Mouse (Mus musculus): Measurements from ENCODE around the gene Omg.

Gene Omg

GRCm38 (mm10) chr11:79503845-79504244, at the start of gene Omg:
Gene Omg, minus strand, starts transcription at chr11:79504084.
- DNase-seq (ENCODE audit: low read depth), result no peak

DNA sequence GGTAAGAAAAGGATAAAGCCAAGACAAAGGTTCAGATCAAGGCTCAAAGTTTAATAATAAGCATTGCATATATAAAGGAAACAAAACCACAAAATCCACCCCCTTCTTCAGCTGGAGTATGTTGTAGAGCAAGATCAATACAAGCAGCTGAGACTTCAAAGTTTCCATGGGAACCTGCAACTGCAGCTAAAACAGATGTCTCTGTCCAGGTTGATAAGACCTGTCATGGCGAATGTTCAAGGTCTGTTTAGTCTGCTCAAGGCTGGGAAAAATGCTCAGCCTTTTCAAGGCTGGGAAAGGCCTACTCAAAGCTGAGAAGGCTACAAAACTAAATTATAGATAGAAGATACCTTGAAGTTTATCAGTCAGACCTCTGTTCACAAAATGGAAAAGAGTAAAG, 48.7 kb upstream of the Omg start:
- no peak for DNase-seq (ENCODE audit: low read depth)

- DNase-seq (ENCODE audit: low read depth), result no peak
Measured at GRCm38 (mm10) chr11:79536293-79536692, 32.4 kb upstream of the Omg start.

DNA sequence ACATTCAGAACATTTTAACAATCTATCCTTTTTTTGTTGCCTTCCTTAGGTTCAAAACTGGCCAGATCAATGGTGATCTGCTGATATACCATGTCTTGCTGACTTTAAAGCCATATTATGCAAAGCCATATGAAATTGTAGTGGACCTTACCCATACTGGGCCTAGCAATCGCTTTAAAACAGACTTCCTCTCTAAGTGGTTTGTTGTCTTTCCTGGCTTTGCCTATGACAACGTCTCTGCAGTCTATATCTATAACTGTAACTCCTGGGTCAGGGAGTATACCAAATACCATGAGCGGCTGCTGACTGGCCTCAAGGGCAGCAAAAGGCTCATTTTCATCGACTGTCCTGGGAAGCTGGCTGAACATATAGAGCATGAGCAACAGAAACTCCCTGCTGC, 31.7 kb upstream of the Omg start:
- DNase-seq (ENCODE audit: low read depth), result no peak

GRCm38 (mm10) chr11:79533950-79534690, 30.2 kb upstream of the Omg start:
- no peak for DNase-seq (ENCODE audit: low read depth)

GRCm38 (mm10) chr11:79533311-79533710, 29.4 kb upstream of the Omg start:
- no peak for DNase-seq (ENCODE audit: low read depth)

GRCm38 (mm10) chr11:79531485-79531884, 27.6 kb upstream of the Omg start:
- no peak for DNase-seq (ENCODE audit: low read depth)

GRCm38 (mm10) chr11:79530774-79531173, 26.9 kb upstream of the Omg start:
- no peak for DNase-seq (ENCODE audit: low read depth)

DNA sequence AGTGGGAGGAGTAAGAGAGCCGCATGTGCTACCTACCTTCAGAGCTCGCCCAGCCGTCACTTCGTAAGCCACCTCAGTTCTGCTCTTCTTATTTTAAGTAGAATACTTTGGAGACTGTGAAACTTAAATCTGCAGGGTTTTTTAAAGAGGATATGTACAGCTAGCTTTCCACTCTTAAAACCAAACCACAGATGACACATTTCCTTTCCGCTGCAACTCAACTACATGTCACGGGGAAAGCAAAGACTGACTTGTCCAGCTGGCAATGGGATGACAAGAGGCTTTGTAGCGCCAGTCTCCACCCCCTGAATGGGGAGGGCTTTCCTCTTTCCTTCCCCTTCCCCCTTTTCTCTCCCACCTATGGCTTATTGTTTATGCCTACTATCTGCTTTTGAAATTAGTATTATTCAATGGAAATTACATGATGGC, 26.5 kb upstream of the Omg start, which contains the start of the genes Evi2 and Evi2a:
Evi2 (minus strand) TSS at position 257 of the 429 bp plus-strand sequence.
Evi2a (minus strand) TSS at position 277 of the 429 bp plus-strand sequence.
- peak; percentile 88 for DNase-seq (ENCODE audit: low read depth)

- no peak for DNase-seq (ENCODE audit: low read depth)
Measured at GRCm38 (mm10) chr11:79529736-79530135, 25.9 kb upstream of the Omg start.

DNA sequence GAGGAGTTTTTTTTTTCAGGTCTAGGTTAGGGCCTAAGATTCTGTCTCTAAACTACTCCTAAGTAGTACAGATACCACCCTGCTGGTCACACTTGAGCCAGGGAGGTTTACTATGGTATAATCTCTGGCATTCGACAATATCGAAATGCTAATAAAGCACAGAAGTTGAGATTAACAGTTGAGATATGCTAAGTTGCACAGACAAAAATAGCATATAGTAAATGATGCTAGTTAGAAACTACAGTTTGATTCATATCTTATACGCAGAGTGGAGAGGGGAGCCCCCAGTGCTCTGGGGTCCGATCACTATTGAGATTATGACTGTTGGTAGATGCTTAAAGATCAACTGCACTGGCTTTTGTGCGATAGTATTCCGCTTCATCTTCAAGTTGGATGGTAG, 25.3 kb upstream of the Omg start:
- peak; percentile 66 for DNase-seq (ENCODE audit: low read depth)

- DNase-seq (ENCODE audit: low read depth), result peak; percentile 59
Measured at GRCm38 (mm10) chr11:79528601-79529000, 24.7 kb upstream of the Omg start.

DNA sequence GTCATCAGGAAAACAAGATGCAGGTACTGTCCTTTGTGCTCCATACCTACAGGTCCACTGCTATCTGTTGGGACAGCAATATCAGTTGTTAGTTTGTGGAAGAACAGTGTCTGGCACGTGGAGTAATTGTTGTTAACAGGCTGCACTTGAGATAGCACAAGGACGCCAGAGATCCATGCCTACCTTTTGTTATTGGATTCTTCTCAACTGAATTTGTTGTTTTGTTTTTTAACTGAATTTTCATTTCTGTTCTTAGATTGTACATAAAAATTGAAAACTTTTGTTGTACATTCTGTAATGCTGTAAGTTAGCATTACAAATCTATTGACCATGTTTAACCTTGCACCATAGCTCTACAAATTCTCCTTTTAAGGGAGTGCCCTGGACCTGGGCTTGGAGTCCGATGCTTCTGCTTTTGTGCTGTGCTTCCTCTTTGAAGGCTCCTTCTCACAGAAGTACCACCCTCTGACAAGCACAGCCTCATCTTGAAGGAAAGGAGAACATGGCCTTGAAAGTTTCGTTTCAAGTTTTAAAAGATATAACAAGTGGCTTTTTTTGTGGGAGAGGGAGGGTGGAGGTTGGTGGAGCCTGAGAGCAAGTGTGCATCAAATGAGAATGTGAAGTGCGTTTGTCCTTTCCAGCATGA, 24.0 kb upstream of the Omg start:
- DNase-seq (ENCODE audit: low read depth), result peak; percentile 56

DNA sequence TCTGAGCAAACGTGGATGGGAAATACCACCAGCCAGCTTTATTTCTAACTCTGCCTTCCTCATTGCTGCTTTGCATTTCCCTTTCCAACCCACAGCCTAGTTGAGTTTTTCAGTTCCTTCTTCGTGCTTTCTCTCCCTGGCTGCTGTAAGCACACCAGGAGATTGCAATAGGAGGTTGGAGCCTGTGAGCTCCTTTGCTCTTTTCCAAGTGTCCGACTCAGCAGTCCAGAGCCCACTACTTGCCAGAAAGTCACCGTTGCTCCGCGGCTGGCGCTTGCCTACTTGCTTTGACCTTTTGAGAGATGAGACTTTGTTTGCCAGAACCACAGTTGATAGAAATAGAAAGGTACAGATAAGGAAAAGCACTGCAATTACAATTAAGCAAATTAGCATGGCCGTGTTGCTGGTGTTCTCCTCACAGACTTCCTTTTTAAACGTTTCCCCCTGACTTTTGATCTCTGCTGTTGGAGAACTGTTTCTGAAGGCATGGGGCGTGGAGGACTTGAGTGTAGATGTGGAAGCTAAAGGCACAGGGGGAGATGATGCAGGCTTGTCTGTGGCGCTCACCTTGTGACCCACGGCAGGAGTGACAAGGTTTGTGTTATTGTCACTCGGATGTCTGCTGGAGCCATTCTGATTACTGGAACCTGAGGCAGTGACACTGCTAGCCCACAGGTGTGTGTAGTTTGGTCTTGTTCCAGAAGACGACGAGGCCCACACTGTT, 23.3 kb upstream of the Omg start:
- peak; percentile 57 for DNase-seq (ENCODE audit: low read depth)

DNA sequence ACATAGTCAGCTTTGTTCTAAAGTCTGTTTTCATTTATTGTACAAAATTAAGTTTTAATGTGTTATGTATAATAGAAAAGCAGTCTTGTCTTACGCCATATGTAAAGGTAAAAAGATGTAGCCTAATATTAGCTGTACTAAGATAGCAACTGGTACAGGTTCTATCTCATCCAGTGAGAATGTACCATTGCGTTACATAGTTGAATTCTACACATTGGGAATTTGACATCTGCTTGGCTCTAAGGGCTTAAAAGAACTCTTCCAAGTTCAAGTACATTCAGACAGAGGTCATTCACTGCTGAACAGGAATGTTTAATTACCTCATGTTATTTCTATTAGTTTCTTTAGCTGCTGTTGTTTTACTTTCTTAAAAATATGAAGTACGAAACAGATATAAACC, 22.7 kb upstream of the Omg start:
- DNase-seq (ENCODE audit: low read depth), result no peak

- DNase-seq (ENCODE audit: low read depth), result peak; percentile 74
Measured at GRCm38 (mm10) chr11:79524310-79524575, 20.4 kb upstream of the Omg start.

DNA sequence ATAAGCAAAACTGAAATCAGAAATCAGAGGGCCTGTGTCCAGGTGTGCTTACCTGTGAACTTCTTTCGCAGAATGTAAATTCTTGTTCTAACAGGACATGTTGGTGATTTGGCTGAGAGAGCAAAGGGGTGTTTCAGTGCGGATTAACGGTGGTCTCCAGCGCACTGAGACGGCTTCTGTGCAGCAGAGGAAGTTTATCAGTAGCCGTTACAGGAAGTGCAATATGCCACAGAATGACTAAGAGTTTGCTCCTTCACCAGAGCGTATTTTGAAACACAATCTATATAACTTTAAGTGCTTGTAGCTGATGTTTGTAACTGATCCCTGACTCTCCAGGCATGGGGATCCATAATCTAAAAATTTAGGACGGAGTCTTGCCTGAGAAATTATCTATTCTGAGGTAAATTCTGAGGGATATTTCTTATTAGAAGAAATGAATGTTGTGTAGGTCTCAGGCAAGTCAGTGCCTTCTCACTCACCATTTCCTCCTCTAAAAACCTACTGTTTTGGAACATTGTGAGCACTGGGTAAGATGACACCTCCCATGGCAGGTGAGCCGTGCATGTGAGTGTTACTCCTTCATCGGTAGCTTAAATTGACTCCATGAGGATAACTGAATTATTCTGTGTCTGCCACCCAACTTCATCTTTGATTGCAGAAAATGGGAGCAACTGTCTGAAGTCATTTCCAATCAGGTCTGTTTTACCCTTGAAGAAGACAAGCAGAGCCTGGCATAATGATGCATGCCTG, 19.9 kb upstream of the Omg start, which contains the start of gene Evi2b:
Evi2b (minus strand) TSS at position 203 of the 750 bp plus-strand sequence.
- DNase-seq (ENCODE audit: low read depth), result peak; percentile 79

DNA sequence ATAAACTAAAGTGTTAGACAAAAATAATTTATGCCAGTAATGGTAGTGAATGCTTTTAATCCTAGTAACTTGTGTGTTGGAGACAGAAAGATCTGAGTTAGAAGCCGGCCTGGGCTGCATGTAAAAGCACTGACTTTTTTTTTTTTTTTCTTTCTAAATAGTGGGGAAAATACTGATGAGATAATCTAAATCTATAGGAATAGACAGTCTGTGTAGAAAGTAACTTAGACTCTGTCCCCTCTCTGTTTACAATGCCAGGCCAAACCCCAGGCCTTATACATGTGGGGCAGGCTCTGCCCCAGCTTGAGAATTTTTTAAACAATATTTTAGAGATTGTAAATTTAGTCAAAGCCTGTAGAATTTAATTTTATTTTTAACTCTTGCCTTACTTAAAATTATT, 19.1 kb upstream of the Omg start:
- peak; percentile 31 for DNase-seq (ENCODE audit: low read depth)

DNA sequence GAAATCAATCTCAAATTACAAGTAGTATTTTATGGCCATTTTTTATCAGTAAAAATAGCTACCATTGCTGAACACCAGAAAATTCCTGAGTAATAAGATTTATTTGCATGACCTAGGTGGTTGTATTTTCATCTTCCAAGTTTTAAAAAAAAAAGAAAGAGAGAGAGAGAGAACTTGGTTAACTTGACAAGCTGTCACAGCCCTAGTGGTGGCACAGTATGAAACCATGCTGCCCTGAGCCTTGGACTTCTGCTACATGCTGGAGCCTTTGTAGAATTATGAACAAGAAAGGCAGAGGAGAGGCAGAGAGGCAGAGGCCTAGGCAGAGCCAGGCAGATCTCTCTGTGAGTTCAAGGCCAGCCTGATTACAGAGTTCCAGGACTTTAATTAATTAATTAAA, 18.0 kb upstream of the Omg start:
- peak; percentile 66 for DNase-seq (ENCODE audit: low read depth)

- DNase-seq (ENCODE audit: low read depth), result peak; percentile 59
Measured at GRCm38 (mm10) chr11:79520772-79521171, 16.9 kb upstream of the Omg start.

DNA sequence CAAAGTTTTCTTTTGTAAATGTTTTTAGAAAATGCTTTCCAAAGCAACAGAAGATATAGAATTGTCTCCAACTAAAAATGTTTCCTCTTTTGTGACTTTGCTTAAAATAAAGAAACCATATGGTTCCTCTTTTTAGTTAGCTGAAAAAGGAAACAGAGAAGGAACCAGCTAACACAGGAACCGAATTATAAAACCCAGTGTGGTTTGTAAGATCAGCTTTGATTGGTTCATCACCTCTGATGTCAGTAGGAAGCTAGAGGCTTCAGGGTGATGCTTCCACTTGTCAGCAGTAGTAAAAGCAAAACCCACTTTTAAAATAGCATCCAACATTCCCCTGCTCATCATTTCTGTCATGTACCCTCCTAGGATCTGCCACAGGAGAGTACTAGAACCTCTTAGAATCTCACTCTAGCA, 16.0 kb upstream of the Omg start:
- DNase-seq (ENCODE audit: low read depth), result peak; percentile 90

DNA sequence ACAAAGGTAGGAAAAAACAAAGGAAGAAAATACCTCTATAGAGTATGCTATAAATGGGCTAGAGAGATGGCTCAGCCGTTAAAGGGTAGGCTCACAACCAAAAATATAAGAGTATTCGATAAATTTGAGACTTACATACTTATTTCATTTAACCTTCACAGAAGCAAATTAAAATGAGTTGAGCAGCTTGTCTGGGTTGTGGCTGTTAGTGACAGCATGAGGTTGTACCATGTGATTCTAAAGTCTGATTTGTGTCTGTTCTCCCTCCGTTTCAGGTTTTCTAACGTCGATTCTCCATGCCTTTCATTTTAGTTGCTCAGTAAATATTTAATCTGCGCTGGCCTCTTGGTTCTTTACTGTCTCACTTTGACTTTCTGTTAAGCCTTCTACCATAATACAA, 15.4 kb upstream of the Omg start:
- DNase-seq (ENCODE audit: low read depth), result no peak
